8 mouse cellular contexts compared by ENCODE assay signal in genomic region chr4:82532443-82533191, GRCm38 (mm10).
DNase-seq lines count a peak whose midpoint lies in the region; ATAC-seq lines count a peak whose summit lies in the region.

No protein-coding gene starts in this region.

- peak; percentile 40 for DNase-seq in embryo, embryonic 11 days
- DNase-seq in embryo, embryonic 10 days (ENCODE audit: low spot score) = no peak
- peak; percentile 90 for DNase-seq in Muller cell, postnatal 12 days (ENCODE audit: inconsistent ontology term)
- peak; percentile 92 for DNase-seq in forebrain, embryonic 14.5 days (ENCODE audit: low spot score)
- DNase-seq in gastrocnemius, adult 8-10 months (ENCODE audit: low spot score in 2 of 2) = no peak

- H3K4me1 ChIP-seq in forebrain, embryonic 14.5 days (ENCODE audit: control insufficient read depth, insufficient read depth, low read length) = peaks cover 57% of the 10 kb centered on the region
- peaks cover 13% of the 10 kb centered on the region; the same call in 1 of the 2 replicates for H3K4me1 ChIP-seq in kidney, embryonic 14.5 days (ENCODE audit: control insufficient read depth, insufficient read depth, low read length)
- H3K4me1 ChIP-seq in neural tube, embryonic 14.5 days (ENCODE audit: control insufficient read depth, insufficient read depth, low read length) = peaks cover 34% of the 10 kb centered on the region

- no peaks in the 10 kb centered on the region for H3K36me3 ChIP-seq in forebrain, embryonic 14.5 days (ENCODE audit: control insufficient read depth, insufficient read depth, low read length)
- H3K36me3 ChIP-seq in kidney, embryonic 14.5 days (ENCODE audit: control insufficient read depth, insufficient read depth, low read length) = no peaks in the 10 kb centered on the region
- H3K36me3 ChIP-seq in neural tube, embryonic 14.5 days (ENCODE audit: control insufficient read depth, insufficient read depth, low read length) = no peaks in the 10 kb centered on the region

- no peak overlapping the region for H3K4me3 ChIP-seq in forebrain, embryonic 14.5 days (ENCODE audit: low read depth, low read length)
- H3K4me3 ChIP-seq in kidney, embryonic 14.5 days (ENCODE audit: low read length) = no peak overlapping the region
- no peak overlapping the region for H3K4me3 ChIP-seq in neural tube, embryonic 14.5 days (ENCODE audit: low read depth, low read length)

- H3K9me3 ChIP-seq in forebrain, embryonic 14.5 days (replicated peaks; ENCODE audit: control insufficient read depth, low read length) = no peaks in the 10 kb centered on the region
- no peaks in the 10 kb centered on the region for H3K9me3 ChIP-seq in kidney, embryonic 14.5 days (ENCODE audit: control insufficient read depth, low read length)
- H3K9me3 ChIP-seq in neural tube, embryonic 14.5 days (ENCODE audit: control insufficient read depth, low read length) = no peaks in the 10 kb centered on the region

- WGBS in forebrain, embryonic 14.5 days = 2% methylated on average over 11 of the region's 11 CpGs
- WGBS in kidney, embryonic 14.5 days = 19% methylated on average over 11 of the region's 11 CpGs
- WGBS in neural tube, embryonic 14.5 days = 4% methylated on average over 11 of the region's 11 CpGs

- ATAC-seq in forebrain, embryonic 14.5 days = peak; percentile 87
- no peak for ATAC-seq in kidney, embryonic 14.5 days (ENCODE audit: low FRiP score, low TSS enrichment)
- ATAC-seq in neural tube, embryonic 14.5 days (ENCODE audit: low read depth) = peak; percentile 82
- ATAC-seq in megakaryocyte-erythroid progenitor cell, adult 5-6 weeks (replicated peaks; ENCODE audit: low FRiP score, low TSS enrichment, poor library complexity, severe bottlenecking) = no peak

- peak overlapping the region; percentile 96 for H3K27ac ChIP-seq in forebrain, embryonic 14.5 days (ENCODE audit: low read depth, low read length)
- no peak overlapping the region; the same call in 1 of the 2 replicates for H3K27ac ChIP-seq in kidney, embryonic 14.5 days (ENCODE audit: low read depth, low read length)
- H3K27ac ChIP-seq in neural tube, embryonic 14.5 days (ENCODE audit: low read depth, low read length) = peak overlapping the region; percentile 85

- peak overlapping the region; percentile 58 for H3K9ac ChIP-seq in forebrain, embryonic 14.5 days (ENCODE audit: low read length)
- 0 out of 2 replicates have a peak overlapping the region, but pooled peaks have one; percentile 28 for H3K9ac ChIP-seq in kidney, embryonic 14.5 days (ENCODE audit: low read depth, low read length)
- peak overlapping the region; percentile 29; the same call in 1 of the 2 replicates for H3K9ac ChIP-seq in neural tube, embryonic 14.5 days (replicated peaks; ENCODE audit: low read depth, low read length)

- peak overlapping the region; percentile 32 for H3K4me2 ChIP-seq in forebrain, embryonic 14.5 days (ENCODE audit: low read length)
- H3K4me2 ChIP-seq in kidney, embryonic 14.5 days (replicated peaks; ENCODE audit: low read depth, low read length) = peak overlapping the region; percentile 17; the same call in 1 of the 2 replicates
- H3K4me2 ChIP-seq in neural tube, embryonic 14.5 days (ENCODE audit: low read depth, low read length) = peak overlapping the region; percentile 34; the same call in 1 of the 2 replicates

- 0 out of 2 replicates have a peak, but pooled peaks cover 13% of the 10 kb centered on the region for H3K27me3 ChIP-seq in forebrain, embryonic 14.5 days (replicated peaks; ENCODE audit: control insufficient read depth, insufficient read depth, low read length)
- H3K27me3 ChIP-seq in kidney, embryonic 14.5 days (ENCODE audit: control insufficient read depth, insufficient read depth, low read length) = peaks cover 35% of the 10 kb centered on the region
- H3K27me3 ChIP-seq in neural tube, embryonic 14.5 days (ENCODE audit: control insufficient read depth, insufficient read depth, low read length) = peaks cover 5% of the 10 kb centered on the region; the same call in 1 of the 2 replicates

Comparison
In these comparisons a context has a peak if more than half of its experiments do, and no peak if none do; other contexts are left out.
1. DNase-seq: peak in embryo, embryonic 11 days (single experiment), Muller cell, postnatal 12 days (single experiment) and forebrain, embryonic 14.5 days (single experiment); none in embryo, embryonic 10 days (single experiment) and gastrocnemius, adult 8-10 months (0 of 2).
2. ATAC-seq: peak in forebrain, embryonic 14.5 days (single experiment) and neural tube, embryonic 14.5 days (single experiment); none in kidney, embryonic 14.5 days (single experiment) and megakaryocyte-erythroid progenitor cell, adult 5-6 weeks (single experiment).
3. Peak in every context shown above with its lines, with median percentiles within 50 percentile points of each other: H3K4me2 ChIP-seq and H3K9ac ChIP-seq.